Mouse (Mus musculus): Measurements from ENCODE around the gene Limk2.

DNA sequence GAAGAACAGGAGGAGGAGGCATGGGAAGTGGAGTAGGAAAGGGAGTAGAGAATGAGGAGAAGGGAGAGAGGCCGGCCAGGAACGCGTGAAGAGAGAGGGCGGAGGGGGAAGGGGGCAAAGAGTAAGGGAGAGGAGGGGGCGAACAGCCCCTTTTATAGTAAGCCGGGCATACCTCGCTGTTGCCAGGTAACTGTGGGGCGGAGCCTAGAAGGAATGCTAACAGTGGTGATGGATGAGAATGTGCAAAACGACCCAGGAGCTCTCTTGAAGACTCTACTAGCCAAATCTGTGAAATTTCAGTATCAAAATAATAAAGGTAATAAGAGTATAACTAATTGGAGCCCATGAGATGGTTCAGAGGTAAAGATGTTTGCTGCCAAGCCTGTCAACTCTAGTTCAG is 43.8 kb upstream of the Limk2 start:
- no peak for TF ChIP-seq CTCF (IDR thresholded peaks at IDR 0.05; ENCODE audit: extremely low read depth, insufficient read length, insufficient replicate concordance, low read depth, low read length)
- TF ChIP-seq POLR2A (IDR thresholded peaks at IDR 0.05; ENCODE audit: low read depth, low read length), result no peak
